Mouse (Mus musculus) midbrain, embryonic 11.5 days (tissue): ENCODE results near the gene Gm21981. TPM values are rescaled to one million over a fixed set of nuclear protein-coding genes. Genes with fewer than 3 reads are reported as not detected.

Experiments used
- ATAC-seq: fragments of 200-750 bp; cut with Nextera tagmentation; 2 replicates; pipeline ENCODE4 v1.8.0; 2017; ENCODE audit warnings: moderate TSS enrichment, moderate library complexity; ENCODE audit not compliant: low FRiP score
- DNase-seq: peaks from one replicate; pipeline ENCODE4 v3.0.0; 2015; ENCODE audit warnings: low spot score; ENCODE audit errors: missing footprints
- H3K27ac ChIP-seq: fragments of 300-500 bp; sonication (generic); 2 replicates; pipeline ENCODE4 v1.5.1; 2014; ENCODE audit warnings: low read depth, low read length
- H3K27me3 ChIP-seq: fragments of 300-500 bp; sonication (generic); 2 replicates; pipeline ENCODE4 v1.6.1; 2014; ENCODE audit warnings: mild to moderate bottlenecking, low read length, moderate library complexity, mixed read lengths; ENCODE audit not compliant: control insufficient read depth, insufficient read depth
- H3K36me3 ChIP-seq: fragments of 300-500 bp; sonication (generic); 2 replicates; pipeline ENCODE4 v1.6.1; 2014; ENCODE audit warnings: mild to moderate bottlenecking, low read length, moderate library complexity, mixed read lengths; ENCODE audit not compliant: control insufficient read depth, insufficient read depth
- H3K4me1 ChIP-seq: fragments of 300-500 bp; sonication (generic); 2 replicates; pipeline ENCODE4 v1.6.1; 2014; ENCODE audit warnings: low read length; ENCODE audit not compliant: control insufficient read depth, insufficient read depth
- H3K4me2 ChIP-seq: fragments of 300-500 bp; sonication (generic); 2 replicates; pipeline ENCODE4 v1.6.1; 2014; ENCODE audit warnings: mild to moderate bottlenecking, moderate library complexity
- H3K4me3 ChIP-seq: fragments of 300-500 bp; sonication (generic); 2 replicates; pipeline ENCODE4 v1.5.1; 2014; ENCODE audit warnings: low read depth, low read length
- H3K9ac ChIP-seq: fragments of 300-500 bp; sonication (generic); 2 replicates; pipeline ENCODE4 v1.6.1; 2014; ENCODE audit warnings: low read length
- H3K9me3 ChIP-seq: fragments of 300-500 bp; sonication (generic); 2 replicates; pipeline ENCODE4 v1.6.1; 2016; ENCODE audit warnings: low read length; ENCODE audit not compliant: control insufficient read depth
- WGBS: fragments of 180-500 bp; shearing (Covaris S2); extraction: QIAGEN DNeasy Blood & Tissue Kit; methylation state at CpG from one replicate; pipeline ENCODE4 v1.1.7; 2014; 5-methylcytosine and 5-hydroxymethylcytosine counted together
- polyA plus RNA-seq: library from polyadenylated mRNA; unstranded; fragments of >200 nt; fragmentation: Nextera tagmentation; extraction: Ambion mirVana; gene quantifications from 2 replicates; pipeline ENCODE4 v1.2.1, GENCODE M21; 2014

The Gm21981 gene
- polyA plus RNA-seq, 1 experiment from 2014 or later: 2.3 TPM

DNA sequence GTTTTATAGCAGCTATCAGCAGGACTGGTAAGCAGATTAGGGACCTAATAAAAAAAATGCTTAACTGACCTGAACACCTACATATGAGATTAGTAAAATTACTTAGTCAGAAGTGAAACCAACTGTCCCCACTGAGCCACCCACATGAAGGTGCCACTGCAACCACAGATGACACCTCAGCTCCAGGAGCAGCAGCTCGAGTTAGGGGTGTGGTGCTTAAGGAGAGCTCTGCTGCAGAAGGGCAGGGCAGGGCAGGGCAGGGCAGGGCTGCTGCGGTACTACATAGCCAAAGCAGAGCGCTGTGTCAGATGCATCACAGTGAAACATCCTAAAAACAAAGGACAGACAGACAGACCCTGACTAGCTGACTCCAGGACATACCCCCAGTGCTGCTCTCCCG is 11.4 kb downstream of the Gm21981 start:
- no peak for ATAC-seq
- Histone ChIP-seq H3K4me3 (no peak overlapping the region), H3K27me3 (no peaks in the 10 kb centered on the region), H3K27ac (no peak overlapping the region), H3K4me1 (peaks cover 9% of the 10 kb centered on the region; the same call in 1 of the 2 replicates), H3K9ac (no peak overlapping the region), H3K36me3 (peaks cover 20% of the 10 kb centered on the region), H3K4me2 (no peak overlapping the region), H3K9me3 (no peaks in the 10 kb centered on the region)
- DNase-seq: no peak
- 87% methylated on average over 4 of the region's 4 CpGs for WGBS

- DNase-seq (no peak), ATAC-seq (no peak)
- Histone ChIP-seq H3K4me3 (no peak overlapping the region), H3K27me3 (no peaks in the 10 kb centered on the region), H3K4me2 (no peak overlapping the region), H3K4me1 (no peaks in the 10 kb centered on the region), H3K9me3 (no peaks in the 10 kb centered on the region), H3K27ac (no peak overlapping the region), H3K9ac (no peak overlapping the region), H3K36me3 (peaks cover 17% of the 10 kb centered on the region)
- 90% methylated on average over 5 of the region's 5 CpGs for WGBS
These were observed 15.6 kb downstream of the Gm21981 start for GRCm38 (mm10) chr17:47678702-47679101.

DNA sequence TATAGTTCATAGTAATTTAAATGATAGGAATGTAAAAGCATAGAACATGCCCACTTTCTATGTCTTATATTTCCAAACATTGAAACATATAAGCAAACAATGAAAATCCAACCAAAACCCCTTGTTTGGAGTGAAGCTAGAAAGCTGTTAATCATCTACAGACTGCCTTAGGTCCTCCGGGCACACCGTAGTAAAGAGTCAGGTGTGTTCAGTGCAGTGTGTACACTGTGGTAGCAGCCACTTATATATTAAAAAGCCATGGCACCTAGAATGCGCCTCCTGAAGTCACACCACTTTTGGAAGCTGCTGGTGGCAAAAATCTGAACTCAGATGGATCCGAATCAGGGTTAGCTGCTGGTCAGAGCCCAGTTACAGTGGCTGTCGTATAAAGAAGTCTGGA is 16.0 kb downstream of the Gm21981 start:
- ATAC-seq: no peak
- Histone ChIP-seq H3K36me3 (peaks cover 18% of the 10 kb centered on the region), H3K4me3 (no peak overlapping the region), H3K4me2 (no peak overlapping the region), H3K27ac (no peak overlapping the region), H3K9ac (no peak overlapping the region), H3K27me3 (peaks cover under 1% of the 10 kb centered on the region; the same call in 1 of the 2 replicates), H3K4me1 (no peaks in the 10 kb centered on the region), H3K9me3 (no peaks in the 10 kb centered on the region)
- DNase-seq: no peak
- 94% methylated on average over 5 of the region's 5 CpGs for WGBS

- no peak for ATAC-seq
- DNase-seq: peak; percentile 98
- Histone ChIP-seq H3K9ac (no peak overlapping the region), H3K27me3 (peaks cover 8% of the 10 kb centered on the region), H3K4me1 (peaks cover 11% of the 10 kb centered on the region), H3K4me2 (no peak overlapping the region), H3K27ac (no peak overlapping the region), H3K36me3 (peaks cover 17% of the 10 kb centered on the region), H3K4me3 (no peak overlapping the region), H3K9me3 (no peaks in the 10 kb centered on the region)
- WGBS: 21% methylated on average over 9 of the region's 9 CpGs
These were observed 17.7 kb downstream of the Gm21981 start for GRCm38 (mm10) chr17:47676581-47676980.

DNA sequence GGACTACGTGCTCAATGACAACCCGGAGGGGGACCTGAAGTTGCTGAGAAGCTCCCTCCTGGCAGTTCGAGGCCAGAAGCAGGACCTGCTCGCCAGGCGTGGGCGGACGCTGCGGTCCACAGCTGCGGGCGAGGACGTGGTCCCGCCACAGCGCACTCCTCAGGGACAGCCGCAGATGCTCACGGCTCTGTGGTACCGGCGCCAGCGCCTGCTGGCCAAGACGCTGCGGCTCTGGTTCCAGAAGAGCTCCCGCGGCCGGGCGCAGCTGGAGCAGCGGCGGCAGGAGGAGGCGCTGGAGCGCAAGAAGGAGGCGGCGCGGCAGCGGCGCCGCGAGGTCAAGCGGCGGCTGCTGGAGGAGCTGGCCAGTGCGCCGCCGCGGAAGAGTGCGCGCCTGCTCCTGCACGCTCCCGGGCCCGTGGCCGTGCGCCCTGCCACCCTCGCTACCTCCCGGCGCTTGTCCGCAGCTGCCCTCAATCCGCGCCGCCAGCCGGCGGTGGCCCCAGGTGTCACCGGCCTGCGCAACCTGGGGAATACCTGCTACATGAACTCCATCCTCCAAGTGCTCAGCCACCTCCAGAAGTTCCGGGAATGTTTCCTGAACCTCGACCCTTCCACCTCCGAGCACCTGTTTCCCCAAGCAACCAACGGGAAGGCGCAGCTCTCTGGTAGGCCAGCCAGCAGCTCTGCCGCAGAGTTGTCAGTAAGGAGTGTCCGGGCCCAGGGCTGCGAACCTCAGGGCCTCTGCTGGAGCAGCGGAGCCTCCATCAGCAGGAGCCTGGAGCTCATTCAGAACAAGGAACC is 21.7 kb downstream of the Gm21981 start:
- peak overlapping the region; percentile 29 for H3K4me3 ChIP-seq
- no peaks in the 10 kb centered on the region for H3K9me3 ChIP-seq
- H3K4me1 ChIP-seq: peaks cover 11% of the 10 kb centered on the region
- 3% methylated on average over 67 of the region's 68 CpGs for WGBS
- DNase-seq (peak; percentile 96), ATAC-seq (peak; percentile 74)
- H3K4me2 ChIP-seq: peak overlapping the region; percentile 60
- H3K27ac ChIP-seq: no peak overlapping the region; the same call in 1 of the 2 replicates
- H3K27me3 ChIP-seq: peaks cover 12% of the 10 kb centered on the region
- H3K9ac ChIP-seq: peak overlapping the region; percentile 57
- H3K36me3 ChIP-seq: 0 out of 2 replicates have a peak, but pooled peaks cover 3% of the 10 kb centered on the region

DNA sequence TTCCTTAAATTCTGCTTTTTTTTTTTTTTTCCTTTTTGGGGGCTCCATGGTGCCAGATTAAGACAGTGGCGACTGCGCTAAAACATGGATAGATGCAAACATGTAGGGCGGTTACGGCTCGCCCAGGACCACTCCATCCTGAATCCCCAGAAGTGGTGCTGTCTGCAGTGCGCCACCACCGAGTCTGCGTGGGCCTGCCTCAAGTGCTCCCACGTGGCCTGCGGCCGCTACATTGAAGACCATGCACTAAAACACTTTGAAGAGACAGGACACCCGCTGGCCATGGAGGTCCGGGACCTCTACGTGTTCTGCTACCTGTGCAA is 22.3 kb downstream of the Gm21981 start:
- Histone ChIP-seq H3K27me3 (peaks cover 12% of the 10 kb centered on the region), H3K9ac (peak overlapping the region; percentile 57), H3K4me3 (peak overlapping the region; percentile 29), H3K9me3 (no peaks in the 10 kb centered on the region), H3K27ac (no peak overlapping the region), H3K4me2 (peak overlapping the region; percentile 60), H3K4me1 (peaks cover 11% of the 10 kb centered on the region), H3K36me3 (0 out of 2 replicates have a peak, but pooled peaks cover 3% of the 10 kb centered on the region)
- peak; percentile 72 for ATAC-seq
- DNase-seq: no peak
- 8% methylated on average over 14 of the region's 14 CpGs for WGBS

DNA sequence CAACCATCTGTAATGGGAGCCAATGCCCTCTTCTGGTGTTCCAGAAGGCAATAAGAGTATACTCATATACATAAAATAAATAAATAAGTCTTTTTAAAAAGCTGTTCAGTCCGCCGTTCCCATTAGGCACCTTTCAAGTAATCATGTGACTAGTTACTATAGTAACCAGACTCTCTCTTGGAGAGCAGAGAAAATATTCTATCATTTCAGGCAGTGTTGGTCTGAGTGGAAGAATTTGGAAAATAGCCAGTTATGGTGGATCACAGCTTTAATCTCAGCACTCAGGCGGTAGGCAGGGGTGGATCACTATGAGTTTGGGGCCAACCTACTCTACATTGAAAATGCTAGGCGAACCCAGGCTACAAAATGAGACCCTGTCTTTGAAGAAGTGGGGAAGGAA is 25.1 kb downstream of the Gm21981 start:
- no peak overlapping the region for H3K27ac ChIP-seq
- no peak overlapping the region for H3K4me3 ChIP-seq
- ATAC-seq: no peak
- no peaks in the 10 kb centered on the region for H3K9me3 ChIP-seq
- H3K27me3 ChIP-seq: peaks cover 12% of the 10 kb centered on the region
- 0 out of 2 replicates have a peak, but pooled peaks cover 3% of the 10 kb centered on the region for H3K36me3 ChIP-seq
- no peak overlapping the region for H3K4me2 ChIP-seq
- WGBS: 82% methylated on average over 4 of the region's 4 CpGs
- no peak for DNase-seq
- H3K9ac ChIP-seq: no peak overlapping the region
- H3K4me1 ChIP-seq: peaks cover 11% of the 10 kb centered on the region

DNA sequence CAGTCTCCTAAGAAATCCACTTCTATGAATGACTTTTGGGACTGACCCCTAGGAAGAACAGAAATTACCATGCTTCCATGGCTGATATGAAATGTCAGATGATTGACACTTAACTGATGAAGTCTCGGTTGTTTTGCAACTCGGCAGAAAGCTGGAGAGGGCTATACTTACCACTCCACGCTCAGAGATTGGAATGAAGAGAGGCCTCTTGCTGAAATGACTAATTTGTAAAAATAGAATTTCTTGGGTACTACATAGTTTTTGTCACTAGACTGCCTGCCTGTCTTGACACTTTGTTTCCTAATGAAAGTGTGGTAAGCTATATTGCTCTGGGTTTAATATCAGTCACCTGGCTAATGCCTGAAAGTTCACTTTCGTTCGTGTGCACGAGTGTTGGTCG is 29.8 kb downstream of the Gm21981 start:
- no peak overlapping the region for H3K4me2 ChIP-seq
- H3K4me3 ChIP-seq: no peak overlapping the region
- 0 out of 2 replicates have a peak, but pooled peaks cover 2% of the 10 kb centered on the region for H3K4me1 ChIP-seq
- no peaks in the 10 kb centered on the region for H3K9me3 ChIP-seq
- no peak overlapping the region for H3K9ac ChIP-seq
- no peaks in the 10 kb centered on the region for H3K36me3 ChIP-seq
- H3K27ac ChIP-seq: no peak overlapping the region
- no peaks in the 10 kb centered on the region for H3K27me3 ChIP-seq
- WGBS: 88% methylated on average over 7 of the region's 7 CpGs
- DNase-seq (no peak), ATAC-seq (no peak)

GRCm38 (mm10) chr17:47663009-47663713 is 31.1 kb downstream of the Gm21981 start:
- Histone ChIP-seq H3K9me3 (no peaks in the 10 kb centered on the region), H3K27ac (no peak overlapping the region), H3K4me2 (no peak overlapping the region), H3K9ac (no peak overlapping the region), H3K4me1 (0 out of 2 replicates have a peak, but pooled peaks cover 2% of the 10 kb centered on the region), H3K27me3 (no peaks in the 10 kb centered on the region), H3K4me3 (no peak overlapping the region), H3K36me3 (no peaks in the 10 kb centered on the region)
- DNase-seq (no peak), ATAC-seq (no peak)
- 35% methylated on average over 9 of the region's 9 CpGs for WGBS
